Mouse (Mus musculus) common myeloid progenitor, adult 5-6 weeks (primary cell): ENCODE data around the gene Cntn5. TPM values are rescaled to one million over a fixed set of nuclear protein-coding genes. Genes with fewer than 3 reads are reported as not detected.

Experiments
- ATAC-seq: replicated peaks from 2 replicates; pipeline ENCODE4 v1.8.0; 2016; ENCODE audit warnings: low read depth, mild to moderate bottlenecking, moderate TSS enrichment, inconsistent platforms; ENCODE audit not compliant: poor library complexity, severe bottlenecking
- total RNA-seq: library from RNA; stranded (forward); fragments of 200-1000, 187-1606 nt; gene quantifications from 2 replicates; pipeline ENCODE4 v1.2.3, GENCODE M21; 2017

Gene Cntn5
- total RNA-seq, 1 experiment from 2014 or later, result not detected

DNA sequence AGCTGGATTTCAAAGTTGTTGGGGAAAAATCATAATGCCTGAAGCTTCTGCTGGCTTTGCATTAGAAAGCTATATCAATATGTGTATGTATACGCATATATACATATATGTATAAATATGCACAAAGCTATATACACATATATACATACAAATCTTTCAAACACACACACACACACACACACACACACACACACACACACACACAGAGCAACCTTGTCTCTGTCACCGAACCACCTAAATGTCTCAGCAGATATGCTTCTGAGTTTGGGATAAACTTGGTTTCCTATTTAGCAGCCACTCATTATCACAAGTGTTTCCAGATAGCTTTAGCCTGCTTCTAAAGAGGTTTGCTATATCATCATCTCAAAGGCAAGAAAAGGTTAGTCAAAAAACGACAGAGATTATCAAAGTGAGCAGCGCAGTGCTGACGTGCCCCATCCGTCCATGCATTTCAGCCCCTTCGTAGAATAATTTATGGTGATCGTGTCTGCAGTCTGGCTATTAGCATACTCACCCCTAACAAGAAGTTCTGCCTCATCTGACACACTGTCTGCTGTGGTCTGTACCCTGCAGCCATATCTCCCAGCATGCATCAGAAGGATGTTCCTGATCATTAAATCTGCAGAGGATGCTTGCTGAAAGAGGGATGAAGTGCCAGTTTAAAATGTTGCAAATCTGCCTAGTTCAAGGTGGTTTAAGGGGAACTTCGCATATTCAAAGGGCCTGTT is 1123.3 kb downstream of the Cntn5 start:
- ATAC-seq, result no peak

DNA sequence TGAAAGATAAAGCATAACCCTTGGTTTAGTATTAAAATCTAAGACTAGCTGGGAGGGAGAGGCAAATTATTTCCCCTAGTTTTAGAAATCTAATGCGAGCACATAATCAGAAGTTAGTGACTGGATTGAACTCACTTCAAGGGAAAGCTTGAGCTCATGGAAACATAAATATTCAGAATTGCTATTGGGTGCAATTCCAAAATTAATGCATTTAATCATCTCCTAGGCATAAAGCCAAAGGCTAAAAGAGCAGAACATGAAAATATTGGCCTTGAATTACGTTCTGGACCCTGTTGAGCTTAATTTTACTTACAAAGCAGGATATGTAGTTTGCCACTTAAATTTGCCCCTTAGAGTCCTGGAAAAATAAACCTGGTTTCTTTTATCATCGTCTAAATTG is 1124.9 kb downstream of the Cntn5 start:
- ATAC-seq, result no peak

DNA sequence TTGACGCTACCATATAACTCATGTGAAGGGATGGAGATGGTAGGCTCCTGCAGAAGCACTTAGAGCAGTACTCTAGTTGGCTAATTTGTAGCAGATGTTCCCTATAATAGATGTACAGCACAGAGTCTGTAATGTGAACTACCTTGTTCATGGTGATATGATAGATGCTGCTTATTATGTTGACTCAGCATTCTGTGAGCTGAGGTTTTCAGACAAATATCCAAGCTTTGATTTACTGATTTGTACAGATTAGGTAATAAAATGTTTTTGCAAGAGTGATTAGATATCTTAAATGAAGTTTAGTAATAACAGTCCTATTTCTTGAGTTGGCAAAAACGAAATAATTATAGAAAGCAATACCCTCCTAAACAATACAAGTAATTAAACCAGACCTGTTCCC is 1133.8 kb downstream of the Cntn5 start:
- no peak for ATAC-seq

DNA sequence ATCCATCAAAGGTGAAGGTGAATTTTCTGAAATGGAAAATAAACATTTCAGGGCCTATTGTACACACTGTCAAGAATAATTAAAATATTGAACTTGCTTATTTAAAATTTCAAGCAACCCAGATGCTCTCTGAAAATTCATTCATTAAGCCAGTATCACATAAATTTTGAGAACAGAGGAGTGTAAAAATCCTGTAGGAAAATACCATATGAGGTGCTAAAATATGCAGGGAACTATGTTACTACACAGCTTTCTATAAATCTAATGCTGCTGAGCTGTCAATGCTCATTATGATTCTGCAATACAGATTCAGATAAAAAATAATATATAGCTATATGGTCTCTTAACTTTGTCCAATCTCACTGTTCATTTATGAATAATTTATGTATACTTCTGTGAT is 1134.9 kb downstream of the Cntn5 start:
- ATAC-seq, result no peak

DNA sequence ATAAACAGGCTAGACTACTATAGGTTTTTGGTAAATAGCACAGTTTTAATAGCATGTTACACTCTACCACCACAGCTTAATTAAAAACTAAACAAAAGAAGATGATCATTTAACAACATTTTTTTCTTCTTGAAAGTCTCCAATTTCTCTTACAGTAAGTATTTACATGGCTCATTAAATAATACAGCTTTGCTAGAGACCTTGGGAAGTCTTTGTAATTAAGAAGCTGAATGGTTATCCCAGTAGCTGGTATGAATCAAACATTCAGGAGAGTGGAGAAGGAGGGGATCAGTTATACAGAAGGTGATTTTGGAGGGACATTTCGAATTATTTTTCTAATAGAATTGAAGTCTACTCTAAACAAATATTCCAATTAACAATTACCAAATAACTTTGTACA is 1186.4 kb downstream of the Cntn5 start:
- ATAC-seq, result no peak

DNA sequence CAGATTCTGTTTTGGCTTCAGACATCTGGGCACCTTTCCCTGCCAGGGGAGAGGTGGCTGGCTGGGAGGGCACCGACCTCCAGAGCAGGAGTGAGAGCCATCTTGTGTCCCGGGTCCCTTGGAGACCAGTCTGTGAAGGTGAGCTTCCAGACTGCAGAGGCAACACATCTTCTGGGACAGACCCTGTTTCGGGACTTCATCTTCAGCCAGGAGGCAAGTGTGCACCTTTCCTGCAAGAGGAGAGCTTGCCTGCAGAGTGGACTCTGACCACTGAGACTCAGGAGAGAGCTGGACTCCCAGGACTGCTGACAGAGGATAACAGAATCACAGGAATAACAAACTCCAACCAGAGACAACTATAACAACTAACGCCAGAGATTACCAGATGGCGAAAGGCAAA is 1195.9 kb downstream of the Cntn5 start:
- no peak for ATAC-seq

DNA sequence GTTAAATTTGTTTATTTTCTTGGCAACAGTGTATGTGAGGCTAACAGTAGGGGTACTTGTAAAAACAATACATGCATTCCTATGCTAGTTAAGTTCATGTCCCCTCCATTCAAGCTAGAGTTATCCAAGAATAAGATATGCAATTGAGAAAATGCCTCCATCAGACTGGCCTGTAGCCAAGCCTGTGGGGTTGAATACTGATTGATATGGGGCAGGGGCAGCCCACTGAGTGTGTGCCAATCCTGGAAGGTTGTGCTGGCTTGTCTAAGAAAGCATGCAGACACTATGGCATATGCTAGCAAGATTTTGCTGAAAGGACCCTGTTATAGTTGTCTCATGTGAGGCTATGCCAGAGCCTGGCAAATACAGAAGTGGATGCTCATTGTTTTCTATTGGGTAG is 1196.8 kb downstream of the Cntn5 start:
- no peak for ATAC-seq

DNA sequence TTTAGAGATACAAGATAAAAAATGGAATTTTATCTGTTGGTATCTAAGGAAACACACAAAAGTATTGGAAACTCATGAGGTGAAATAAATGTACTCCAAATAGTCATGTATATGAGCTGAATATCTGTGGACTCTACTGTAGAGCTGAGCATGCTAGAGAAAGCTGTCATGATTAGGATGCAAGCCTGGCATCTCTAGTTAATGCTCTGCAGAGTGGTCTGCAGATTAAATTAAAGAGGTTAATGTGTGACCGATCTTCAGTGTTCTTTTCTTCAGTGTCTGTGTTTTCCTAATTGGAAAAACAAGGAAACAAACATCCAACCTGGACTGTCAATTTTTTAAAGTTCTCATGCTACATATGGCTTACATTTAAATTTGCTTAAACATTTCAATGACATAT is 1199.4 kb downstream of the Cntn5 start:
- ATAC-seq, result no peak

DNA sequence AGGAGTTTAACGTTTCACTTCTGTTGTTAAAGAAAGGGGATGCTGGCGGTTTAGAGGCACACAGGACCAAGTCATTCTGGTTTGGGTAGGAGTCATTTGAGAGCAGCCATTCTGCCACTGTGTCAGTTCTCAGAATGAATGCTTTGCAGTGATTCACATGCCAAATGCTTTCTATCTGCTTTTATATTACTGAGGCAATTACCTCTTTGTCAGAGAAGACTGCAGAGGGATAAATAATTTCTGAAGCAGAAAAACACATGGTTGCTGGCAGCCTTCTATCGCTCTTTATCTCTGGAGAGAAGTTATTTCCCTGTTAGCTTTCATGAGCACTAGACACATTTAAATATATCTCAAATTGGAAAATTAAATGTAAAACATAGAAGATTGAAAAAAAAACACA is 1207.9 kb downstream of the Cntn5 start:
- no peak for ATAC-seq

DNA sequence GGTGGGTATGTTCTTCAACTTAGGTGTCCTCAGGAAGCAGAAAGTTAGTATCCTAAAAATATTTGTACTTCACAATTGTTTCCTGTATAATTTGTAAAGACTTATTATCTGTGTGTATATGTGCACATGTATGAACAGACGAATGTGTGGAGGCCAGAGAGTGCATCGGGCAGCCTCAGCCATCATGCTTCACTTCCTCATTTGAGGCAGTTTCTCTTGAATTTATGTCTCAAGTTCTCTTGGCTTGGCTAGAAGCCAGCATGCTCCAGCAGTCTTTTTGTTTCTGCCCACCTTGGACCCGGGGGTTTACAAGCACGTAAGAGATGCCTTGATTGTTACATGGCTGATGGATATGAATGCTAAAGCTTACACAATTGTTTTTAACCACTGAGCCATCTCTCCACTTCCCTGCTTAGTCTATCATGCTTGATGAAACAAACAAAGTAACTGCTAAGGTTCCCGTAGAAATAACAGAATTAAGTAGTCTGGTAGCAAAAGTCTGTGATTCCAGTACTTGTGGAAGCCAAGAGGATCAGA is 1222.2 kb downstream of the Cntn5 start:
- peak; percentile 71 for ATAC-seq

DNA sequence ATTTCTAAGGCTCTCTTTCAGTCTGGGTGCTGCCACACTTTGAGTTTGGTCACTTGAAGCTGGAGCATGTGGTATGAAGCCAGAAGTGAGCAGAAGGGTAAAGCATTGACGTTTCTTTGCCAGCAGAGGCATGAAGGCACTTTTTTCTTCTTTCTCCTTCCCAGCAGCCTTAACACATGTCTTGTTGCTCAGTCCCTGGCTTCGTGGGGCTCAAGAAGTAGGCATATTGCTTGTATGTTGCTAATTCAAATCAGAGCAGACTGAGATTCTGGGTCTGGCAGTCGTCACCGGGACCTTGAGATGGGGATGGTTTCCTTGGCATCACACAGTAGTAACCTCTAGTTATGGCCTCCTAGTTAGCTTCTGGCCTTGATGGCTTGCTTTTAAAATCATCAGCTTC is 1228.5 kb downstream of the Cntn5 start:
- ATAC-seq, result no peak

DNA sequence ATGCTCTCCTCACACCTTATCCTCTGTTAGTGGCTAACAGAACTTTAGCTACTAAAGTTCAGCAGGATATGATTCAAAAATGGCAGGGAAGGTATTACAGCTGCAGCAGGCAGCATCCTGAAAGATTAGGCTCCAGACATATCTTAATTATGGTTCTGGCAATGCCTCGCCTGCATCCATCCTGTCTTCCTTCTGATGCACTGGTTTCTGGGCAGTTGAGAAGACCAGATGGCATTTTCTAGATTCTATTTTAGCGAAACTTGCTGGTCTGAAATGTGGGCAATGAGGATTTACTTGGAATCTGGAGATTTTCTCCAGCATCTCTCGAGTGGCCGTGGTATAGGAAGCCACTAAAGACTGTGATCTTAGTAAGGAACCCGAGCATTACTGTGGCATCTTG is 1230.0 kb downstream of the Cntn5 start:
- ATAC-seq, result no peak

DNA sequence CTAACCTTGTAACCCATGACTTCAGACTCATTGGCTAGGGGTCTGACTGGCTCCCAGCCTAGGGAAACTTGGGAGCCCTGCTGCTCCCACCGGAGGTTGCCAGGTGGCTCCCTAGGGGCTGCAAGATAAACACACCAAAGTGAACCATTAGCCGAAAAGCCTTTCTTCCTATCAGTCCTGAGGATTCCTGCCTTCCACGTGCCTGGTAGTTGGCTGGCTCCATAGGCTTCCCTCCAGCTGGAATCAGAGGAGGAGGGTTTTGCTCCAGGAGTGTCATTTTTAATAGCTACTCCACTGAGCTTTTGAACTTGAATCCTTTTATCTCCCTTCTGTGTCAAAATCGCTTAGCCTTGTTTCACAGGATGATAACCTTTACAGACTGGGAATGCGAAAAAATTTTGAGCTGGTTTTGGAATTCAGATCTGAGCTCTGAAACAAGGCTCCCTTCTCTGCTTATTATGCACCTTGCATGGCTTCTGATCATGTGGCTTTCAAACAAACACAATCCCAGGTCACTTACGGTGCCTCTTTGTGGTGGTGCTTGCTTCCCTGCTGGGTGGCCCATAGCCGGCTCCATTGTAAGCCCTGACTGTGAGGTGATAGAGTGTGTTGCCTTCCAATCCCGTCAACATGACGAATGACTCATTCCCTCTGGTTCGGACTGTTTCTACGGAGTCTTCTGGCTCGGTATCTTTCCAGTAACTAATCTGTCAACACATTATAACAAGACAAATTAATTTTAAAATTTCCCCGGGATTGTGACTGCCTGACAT is 1231.1 kb downstream of the Cntn5 start:
- ATAC-seq, result no peak

DNA sequence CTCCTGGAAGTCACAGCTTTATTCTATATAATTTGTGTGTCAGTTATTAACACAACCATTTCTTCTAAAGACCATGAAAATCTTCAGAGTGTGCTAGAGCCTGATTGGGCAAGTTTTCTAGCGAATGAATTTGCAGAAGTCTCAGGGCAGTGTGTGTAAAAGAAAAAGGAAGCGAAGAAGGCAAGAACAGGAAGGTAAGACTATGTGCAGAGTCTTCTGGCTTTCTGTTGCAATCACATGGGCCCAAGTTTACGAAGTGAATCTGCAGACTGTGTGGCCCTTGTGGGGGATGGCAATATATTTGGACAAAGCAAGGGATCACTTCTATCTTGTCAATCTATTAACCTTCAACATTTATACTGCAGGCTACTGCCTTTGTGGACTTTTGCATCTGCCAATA is 1251.1 kb downstream of the Cntn5 start:
- ATAC-seq, result no peak

DNA sequence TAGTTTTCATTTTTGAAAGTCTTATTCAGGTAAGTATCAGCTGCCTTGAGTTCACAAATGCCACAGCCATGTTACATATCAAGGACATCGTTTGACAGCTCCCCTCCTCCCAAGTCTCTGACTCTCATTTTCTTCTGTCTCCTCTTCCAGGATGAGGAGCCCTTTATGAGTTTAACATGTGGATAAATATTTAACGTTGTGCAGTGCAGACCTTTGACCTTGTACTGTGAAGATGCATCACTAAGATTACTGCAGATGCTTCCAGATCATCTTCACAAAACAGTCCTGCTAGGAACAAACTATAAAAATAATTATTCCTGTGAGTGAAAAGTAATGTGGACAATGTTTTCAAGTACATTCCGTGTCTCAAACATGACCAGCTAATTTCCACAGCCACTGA is 1257.2 kb downstream of the Cntn5 start:
- no peak for ATAC-seq

DNA sequence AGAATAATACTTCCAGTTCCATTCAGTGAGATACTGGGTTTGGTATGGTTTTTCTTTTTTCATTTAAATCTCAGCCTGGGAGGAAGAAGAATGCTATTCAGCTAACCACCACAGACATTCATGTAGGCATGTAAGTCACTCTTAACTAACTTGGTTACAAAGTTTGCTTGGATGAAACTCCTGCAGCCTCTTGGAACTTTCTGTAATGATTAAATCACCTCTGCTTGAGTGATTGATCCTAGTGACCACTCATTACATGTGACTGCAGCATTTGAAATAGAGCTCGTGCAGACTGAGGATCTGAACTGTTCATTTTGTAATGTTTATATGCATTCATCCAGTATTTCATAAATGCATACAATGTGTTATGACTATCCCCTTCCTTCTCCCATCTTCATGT is 1258.3 kb downstream of the Cntn5 start:
- no peak for ATAC-seq
